Mouse (Mus musculus): ENCODE results near the gene Plekhm1. TPM values are rescaled to one million over a fixed set of nuclear protein-coding genes. Genes with fewer than 3 reads are reported as not detected.
A peak's percentile ranks its signal among the peaks of the same experiment; 100 is the strongest.

The Plekhm1 gene
- polyA plus RNA-seq, 1 experiment from 2014 or later, result 6.1 TPM

- peaks cover 57% of the 10 kb centered on the region for H3K4me1 ChIP-seq (ENCODE audit: control insufficient read depth, insufficient read depth, low read length)
- H3K9me3 ChIP-seq (ENCODE audit: control insufficient read depth, low read length), result no peaks in the 10 kb centered on the region
- H3K27me3 ChIP-seq (replicated peaks; ENCODE audit: control insufficient read depth, insufficient read depth, low read length), result peaks cover 10% of the 10 kb centered on the region
- peak overlapping the region; percentile 97 for H3K4me2 ChIP-seq (ENCODE audit: low read depth, low read length)
- H3K4me3 ChIP-seq (ENCODE audit: low read length), result peak overlapping the region; percentile 62
- peak overlapping the region; percentile 19; the same call in 1 of the 2 replicates for H3K27ac ChIP-seq (ENCODE audit: low read length)
- no peaks in the 10 kb centered on the region for H3K36me3 ChIP-seq (ENCODE audit: control insufficient read depth, insufficient read depth, low read length)
- H3K9ac ChIP-seq (ENCODE audit: low read depth, low read length), result peak overlapping the region; percentile 77
- WGBS, result 2% methylated on average over 48 of the region's 48 CpGs
- ATAC-seq, result 0 out of 2 replicates have a peak, but pooled peaks have one; percentile 1
These were observed 51.8 kb downstream of the Plekhm1 start for GRCm38 (mm10) chr11:103360661-103361081.

GRCm38 (mm10) chr11:103359841-103360641 is 52.4 kb downstream of the Plekhm1 start:
- Histone ChIP-seq H3K4me3 (ENCODE audit: low read length) (peak overlapping the region; percentile 62), H3K9me3 (ENCODE audit: control insufficient read depth, low read length) (no peaks in the 10 kb centered on the region), H3K27ac (ENCODE audit: low read length) (peak overlapping the region; percentile 19; the same call in 1 of the 2 replicates), H3K9ac (ENCODE audit: low read depth, low read length) (peak overlapping the region; percentile 77), H3K36me3 (ENCODE audit: control insufficient read depth, insufficient read depth, low read length) (no peaks in the 10 kb centered on the region), H3K4me2 (ENCODE audit: low read depth, low read length) (peak overlapping the region; percentile 97), H3K27me3 (replicated peaks; ENCODE audit: control insufficient read depth, insufficient read depth, low read length) (peaks cover 10% of the 10 kb centered on the region), H3K4me1 (ENCODE audit: control insufficient read depth, insufficient read depth, low read length) (peaks cover 52% of the 10 kb centered on the region)
- ATAC-seq, result peak; percentile 30
- WGBS, result 2% methylated on average over 60 of the region's 60 CpGs

- Histone ChIP-seq H3K4me3 (ENCODE audit: low read length) (peak overlapping the region; percentile 21; the same call in 1 of the 2 replicates), H3K27ac (ENCODE audit: low read length) (peak overlapping the region; percentile 28; the same call in 1 of the 2 replicates), H3K27me3 (replicated peaks; ENCODE audit: control insufficient read depth, insufficient read depth, low read length) (peaks cover 10% of the 10 kb centered on the region), H3K4me1 (ENCODE audit: control insufficient read depth, insufficient read depth, low read length) (peaks cover 52% of the 10 kb centered on the region), H3K9me3 (ENCODE audit: control insufficient read depth, low read length) (no peaks in the 10 kb centered on the region), H3K9ac (ENCODE audit: low read depth, low read length) (peak overlapping the region; percentile 17), H3K4me2 (ENCODE audit: low read depth, low read length) (peak overlapping the region; percentile 97), H3K36me3 (ENCODE audit: control insufficient read depth, insufficient read depth, low read length) (no peaks in the 10 kb centered on the region)
- ATAC-seq, result no peak
- 3% methylated on average over 22 of the region's 22 CpGs for whole genome bisulfite sequencing
These were observed 53.4 kb downstream of the Plekhm1 start for GRCm38 (mm10) chr11:103359122-103359521.

- no peak for ATAC-seq
- Histone ChIP-seq H3K4me3 (ENCODE audit: low read length) (no peak overlapping the region), H3K9me3 (ENCODE audit: control insufficient read depth, low read length) (no peaks in the 10 kb centered on the region), H3K4me2 (ENCODE audit: low read depth, low read length) (peak overlapping the region; percentile 97; the same call in 1 of the 2 replicates), H3K27ac (ENCODE audit: low read length) (no peak overlapping the region), H3K27me3 (replicated peaks; ENCODE audit: control insufficient read depth, insufficient read depth, low read length) (peaks cover 10% of the 10 kb centered on the region), H3K9ac (ENCODE audit: low read depth, low read length) (no peak overlapping the region), H3K4me1 (ENCODE audit: control insufficient read depth, insufficient read depth, low read length) (peaks cover 46% of the 10 kb centered on the region), H3K36me3 (ENCODE audit: control insufficient read depth, insufficient read depth, low read length) (peaks cover 2% of the 10 kb centered on the region; the same call in 1 of the 2 replicates)
- 59% methylated on average over 4 of the region's 4 CpGs for WGBS
These were observed 54.2 kb downstream of the Plekhm1 start for GRCm38 (mm10) chr11:103358316-103358715.

- WGBS, result 91% methylated on average over 10 of the region's 10 CpGs
- Histone ChIP-seq H3K27me3 (replicated peaks; ENCODE audit: control insufficient read depth, insufficient read depth, low read length) (peaks cover 10% of the 10 kb centered on the region), H3K36me3 (ENCODE audit: control insufficient read depth, insufficient read depth, low read length) (peaks cover 7% of the 10 kb centered on the region), H3K27ac (ENCODE audit: low read length) (peak overlapping the region; percentile 94), H3K4me1 (ENCODE audit: control insufficient read depth, insufficient read depth, low read length) (peaks cover 40% of the 10 kb centered on the region), H3K4me2 (ENCODE audit: low read depth, low read length) (peak overlapping the region; percentile 49; the same call in 1 of the 2 replicates), H3K9ac (ENCODE audit: low read depth, low read length) (peak overlapping the region; percentile 34), H3K9me3 (ENCODE audit: control insufficient read depth, low read length) (peaks cover 4% of the 10 kb centered on the region), H3K4me3 (ENCODE audit: low read length) (no peak overlapping the region)
- no peak for ATAC-seq
These were observed 54.8 kb downstream of the Plekhm1 start for GRCm38 (mm10) chr11:103357710-103358109.

- Histone ChIP-seq H3K9me3 (ENCODE audit: control insufficient read depth, low read length) (peaks cover 9% of the 10 kb centered on the region), H3K4me3 (ENCODE audit: low read length) (peak overlapping the region; percentile 55), H3K4me2 (ENCODE audit: low read depth, low read length) (peak overlapping the region; percentile 49), H3K27ac (ENCODE audit: low read length) (peak overlapping the region; percentile 94), H3K9ac (ENCODE audit: low read depth, low read length) (peak overlapping the region; percentile 67), H3K4me1 (ENCODE audit: control insufficient read depth, insufficient read depth, low read length) (peaks cover 34% of the 10 kb centered on the region), H3K27me3 (replicated peaks; ENCODE audit: control insufficient read depth, insufficient read depth, low read length) (peaks cover 10% of the 10 kb centered on the region), H3K36me3 (ENCODE audit: control insufficient read depth, insufficient read depth, low read length) (peaks cover 13% of the 10 kb centered on the region)
- no peak for ATAC-seq
- WGBS, result 71% methylated on average over 16 of the region's 16 CpGs
These were observed 55.4 kb downstream of the Plekhm1 start for GRCm38 (mm10) chr11:103356938-103357670.

- H3K27ac ChIP-seq (ENCODE audit: low read length), result peak overlapping the region; percentile 94
- peaks cover 5% of the 10 kb centered on the region for H3K27me3 ChIP-seq (replicated peaks; ENCODE audit: control insufficient read depth, insufficient read depth, low read length)
- H3K4me3 ChIP-seq (ENCODE audit: low read length), result peak overlapping the region; percentile 55
- H3K4me1 ChIP-seq (ENCODE audit: control insufficient read depth, insufficient read depth, low read length), result peaks cover 26% of the 10 kb centered on the region
- H3K36me3 ChIP-seq (ENCODE audit: control insufficient read depth, insufficient read depth, low read length), result peaks cover 13% of the 10 kb centered on the region
- peak; percentile 80 for ATAC-seq
- peaks cover 9% of the 10 kb centered on the region for H3K9me3 ChIP-seq (ENCODE audit: control insufficient read depth, low read length)
- peak overlapping the region; percentile 49 for H3K4me2 ChIP-seq (ENCODE audit: low read depth, low read length)
- 12% methylated on average over 11 of the region's 11 CpGs for WGBS
- peak overlapping the region; percentile 67 for H3K9ac ChIP-seq (ENCODE audit: low read depth, low read length)
These were observed 56.4 kb downstream of the Plekhm1 start for GRCm38 (mm10) chr11:103356032-103356571.

GRCm38 (mm10) chr11:103355251-103355650 is 57.2 kb downstream of the Plekhm1 start:
- H3K4me3 ChIP-seq (ENCODE audit: low read length), result peak overlapping the region; percentile 55
- peaks cover 26% of the 10 kb centered on the region for H3K4me1 ChIP-seq (ENCODE audit: control insufficient read depth, insufficient read depth, low read length)
- H3K9me3 ChIP-seq (ENCODE audit: control insufficient read depth, low read length), result peaks cover 9% of the 10 kb centered on the region
- H3K9ac ChIP-seq (ENCODE audit: low read depth, low read length), result peak overlapping the region; percentile 67
- H3K27ac ChIP-seq (ENCODE audit: low read length), result peak overlapping the region; percentile 81
- peaks cover 4% of the 10 kb centered on the region; the same call in 1 of the 2 replicates for H3K27me3 ChIP-seq (replicated peaks; ENCODE audit: control insufficient read depth, insufficient read depth, low read length)
- peaks cover 13% of the 10 kb centered on the region for H3K36me3 ChIP-seq (ENCODE audit: control insufficient read depth, insufficient read depth, low read length)
- ATAC-seq, result peak; percentile 28; the same call in 1 of the 2 replicates
- H3K4me2 ChIP-seq (ENCODE audit: low read depth, low read length), result peak overlapping the region; percentile 59
- WGBS, result 20% methylated on average over 11 of the region's 11 CpGs

- Histone ChIP-seq H3K4me1 (ENCODE audit: control insufficient read depth, insufficient read depth, low read length) (peaks cover 20% of the 10 kb centered on the region), H3K9me3 (ENCODE audit: control insufficient read depth, low read length) (peaks cover 11% of the 10 kb centered on the region), H3K36me3 (ENCODE audit: control insufficient read depth, insufficient read depth, low read length) (peaks cover 17% of the 10 kb centered on the region), H3K27me3 (replicated peaks; ENCODE audit: control insufficient read depth, insufficient read depth, low read length) (no peaks in the 10 kb centered on the region; the same call in 1 of the 2 replicates), H3K27ac (ENCODE audit: low read length) (no peak overlapping the region), H3K9ac (ENCODE audit: low read depth, low read length) (peak overlapping the region; percentile 67; the same call in 1 of the 2 replicates), H3K4me2 (ENCODE audit: low read depth, low read length) (peak overlapping the region; percentile 59), H3K4me3 (ENCODE audit: low read length) (peak overlapping the region; percentile 55)
- 62% methylated on average over 3 of the region's 3 CpGs for WGBS
- ATAC-seq, result no peak
These were observed 58.5 kb downstream of the Plekhm1 start for GRCm38 (mm10) chr11:103354033-103354432.

All from intestine, embryonic 16.5 days (tissue).